Mouse (Mus musculus): Measurements from ENCODE around the gene Tead2.

DNA sequence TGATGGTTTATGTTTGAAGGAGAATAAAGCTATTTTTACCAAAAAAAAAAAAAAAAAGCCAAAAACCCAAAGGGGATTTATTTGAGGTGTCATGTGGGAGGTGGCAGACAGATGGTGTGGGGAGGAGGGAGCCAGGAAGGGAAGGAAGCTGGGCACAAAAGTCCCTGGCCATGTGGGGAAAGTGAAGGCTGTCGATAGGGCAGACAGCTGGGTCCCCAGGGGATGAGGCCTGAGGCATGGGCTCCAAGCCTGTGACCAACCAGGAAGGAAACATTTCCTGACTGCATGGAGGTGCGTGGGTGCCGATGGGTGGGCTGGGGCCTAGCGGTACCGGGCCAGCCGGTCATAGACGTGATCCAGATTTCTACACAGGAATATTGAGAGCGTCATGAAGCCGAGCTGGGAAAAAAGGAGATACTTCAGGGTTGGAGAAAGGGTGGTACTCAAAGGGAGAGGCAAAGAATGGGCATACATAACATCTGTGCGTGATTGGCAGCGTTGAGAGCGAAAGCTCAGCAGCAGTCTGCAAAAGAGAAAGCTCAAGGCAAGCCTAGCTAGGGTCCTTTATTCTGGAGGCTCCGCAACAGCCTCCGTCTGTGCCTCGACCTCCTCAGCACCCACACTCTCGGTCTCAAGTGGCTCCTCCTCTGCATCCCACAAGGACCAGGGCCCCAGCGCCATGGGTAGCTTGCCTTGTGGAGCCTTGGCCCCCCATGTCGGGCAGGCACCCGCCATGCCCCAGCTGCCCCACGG is 18.2 kb downstream of the Tead2 start:
- TF ChIP-seq CTCF (IDR thresholded peaks at IDR 0.05; ENCODE audit: low read depth) (no peak), EP300 (IDR thresholded peaks at IDR 0.05; ENCODE audit: low read depth) (no peak)

Data from liver, postnatal 0 days (tissue).